Mouse (Mus musculus): ENCODE results near the gene Slc46a3. TPM values are rescaled to one million over a fixed set of nuclear protein-coding genes. Genes with fewer than 3 reads are reported as not detected.
"Not testable (repeated sequence)": the region's sequence is repeated elsewhere in the genome, so short reads cannot be mapped to it uniquely, and the experiment has no call there.

The Slc46a3 gene
- total RNA-seq, 2 experiments from 2014 or later = 9.0 to 10.6 TPM

GRCm38 (mm10) chr5:147910807-147911509 lies 16.3 kb upstream of the Slc46a3 start:
- H3K4me3 ChIP-seq = no peak overlapping the region
- DNase-seq = no peak
- TF ChIP-seq CTCF (IDR thresholded peaks at IDR 0.05) = peak; percentile 26; the same call in 1 of the 2 replicates
- intact Hi-C loops (cut with DNase I) = no loop called here
- H3K27ac ChIP-seq = no peak overlapping the region

GRCm38 (mm10) chr5:147907851-147908250 lies 13.2 kb upstream of the Slc46a3 start:
- no peak for TF ChIP-seq CTCF (IDR thresholded peaks at IDR 0.05)
- DNase-seq = no peak
- intact Hi-C loops (cut with DNase I) = no loop called here

GRCm38 (mm10) chr5:147907144-147907543 lies 12.5 kb upstream of the Slc46a3 start:
- H3K27ac ChIP-seq = no peak overlapping the region
- H3K4me3 ChIP-seq = no peak overlapping the region
- DNase-seq = no peak
- peak; percentile 40 for TF ChIP-seq CTCF (IDR thresholded peaks at IDR 0.05)
- intact Hi-C loops (cut with DNase I) = no loop called here

More at GRCm38 (mm10) chr5:147907851-147908250, 13.2 kb upstream of the Slc46a3 start:
- no peak overlapping the region for H3K4me3 ChIP-seq
- H3K27ac ChIP-seq = no peak overlapping the region

- intact Hi-C loops (cut with DNase I) = no loop called here
- Histone ChIP-seq H3K4me3 (no peak overlapping the region), H3K27ac (no peak overlapping the region)
- no peak for DNase-seq
- no peak for TF ChIP-seq CTCF (IDR thresholded peaks at IDR 0.05)
These were observed 8.6 kb upstream of the Slc46a3 start for GRCm38 (mm10) chr5:147903166-147903565.

GRCm38 (mm10) chr5:147902008-147902757 lies 7.6 kb upstream of the Slc46a3 start:
- H3K27ac ChIP-seq = no peak overlapping the region
- no peak for DNase-seq
- TF ChIP-seq CTCF (IDR thresholded peaks at IDR 0.05) = no peak
- no peak overlapping the region for H3K4me3 ChIP-seq
- intact Hi-C loops (cut with DNase I) = no loop called here

GRCm38 (mm10) chr5:147898968-147899549 lies 4.4 kb upstream of the Slc46a3 start:
- Histone ChIP-seq H3K4me3 (no peak overlapping the region), H3K27ac (no peak overlapping the region)
- TF ChIP-seq CTCF (IDR thresholded peaks at IDR 0.05) = no peak
- DNase-seq = no peak
- intact Hi-C loops (cut with DNase I) = no loop called here

GRCm38 (mm10) chr5:147898254-147898653 lies 3.6 kb upstream of the Slc46a3 start:
- no peak for TF ChIP-seq CTCF (IDR thresholded peaks at IDR 0.05)
- intact Hi-C loops (cut with DNase I) = no loop called here
- H3K27ac ChIP-seq = no peak overlapping the region
- H3K4me3 ChIP-seq = no peak overlapping the region
- DNase-seq = no peak

- intact Hi-C loops (cut with DNase I); H3K4me3 ChIP-seq; H3K27ac ChIP-seq; DNase-seq: not testable (repeated sequence)
These were observed 1.9 kb upstream of the Slc46a3 start for GRCm38 (mm10) chr5:147896501-147896900.

GRCm38 (mm10) chr5:147895436-147896198 lies 1.0 kb upstream of the Slc46a3 start:
- TF ChIP-seq CTCF (IDR thresholded peaks at IDR 0.05) = no peak
- DNase-seq = no peak
- intact Hi-C loops (cut with DNase I) = loop anchor here (2.0 kb wide), 1 partner anchor 35 kb away; the partner anchor contains the start of gene Pomp
- Histone ChIP-seq H3K4me3 (peak overlapping the region; percentile 88), H3K27ac (peak overlapping the region; percentile 71)

GRCm38 (mm10) chr5:147893766-147894454 lies 705 bp downstream of the Slc46a3 start:
- TF ChIP-seq CTCF (IDR thresholded peaks at IDR 0.05) = no peak
- peak; percentile 40 for DNase-seq
- Histone ChIP-seq H3K27ac (peak overlapping the region; percentile 91), H3K4me3 (peak overlapping the region; percentile 88)
- intact Hi-C loops (cut with DNase I) = loop anchor here (2.0 kb wide), 1 partner anchor 33 kb away; the partner anchor contains the start of gene Pomp

- no peak overlapping the region for H3K27ac ChIP-seq
- no peak for DNase-seq
- H3K4me3 ChIP-seq = no peak overlapping the region; the same call in 1 of the 2 replicates
- TF ChIP-seq CTCF (IDR thresholded peaks at IDR 0.05) = no peak
- intact Hi-C loops (cut with DNase I) = no loop called here
These were observed 1.5 kb downstream of the Slc46a3 start for GRCm38 (mm10) chr5:147893143-147893542.

- Histone ChIP-seq H3K4me3 (no peak overlapping the region), H3K27ac (no peak overlapping the region)
- intact Hi-C loops (cut with DNase I) = no loop called here
- DNase-seq = no peak
- TF ChIP-seq CTCF (IDR thresholded peaks at IDR 0.05) = no peak
These were observed 1.9 kb downstream of the Slc46a3 start for GRCm38 (mm10) chr5:147892735-147893134.
